Mouse (Mus musculus) thymus, postnatal 0 days (tissue): ENCODE results near the gene Gm45717. TPM values are rescaled to one million over a fixed set of nuclear protein-coding genes. Genes with fewer than 3 reads are reported as not detected.
A peak's percentile ranks its signal among the peaks of the same experiment; 100 is the strongest.
"Not testable (repeated sequence)": the region's sequence is repeated elsewhere in the genome, so short reads cannot be mapped to it uniquely, and the experiment has no call there.

Experiments
- DNase-seq: peaks from one replicate; pipeline ENCODE4 v3.0.0-alpha.2; 2015; ENCODE audit warnings: low spot score
- polyA plus RNA-seq: library from polyadenylated mRNA; unstranded; fragments of >200 nt; fragmentation: Nextera tagmentation; extraction: Ambion mirVana; gene quantifications from 2 replicates; pipeline ENCODE4 v1.2.1, GENCODE M21; 2015

Gene Gm45717
- polyA plus RNA-seq, 1 experiment from 2014 or later, result not detected

DNA sequence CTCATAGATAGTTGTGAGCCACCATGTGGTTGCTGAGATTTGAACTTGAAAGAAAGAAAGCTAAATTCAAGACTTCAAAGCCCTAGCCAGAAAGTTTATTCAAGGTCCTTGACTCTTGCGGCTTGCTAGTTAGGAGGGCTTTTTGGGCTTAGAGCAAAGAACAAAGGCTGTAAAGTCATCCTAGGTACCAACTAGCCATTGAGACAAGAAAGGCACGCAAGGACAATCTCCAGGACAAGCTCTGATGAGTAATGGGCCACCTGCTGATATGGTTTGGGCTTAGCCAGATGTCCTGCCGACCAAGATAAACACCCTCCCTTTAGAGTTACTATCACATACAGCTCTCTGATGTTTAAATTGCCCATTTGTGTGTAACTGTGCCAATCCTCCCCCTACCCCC, 13.0 kb upstream of the Gm45717 start:
- DNase-seq, result not testable (repeated sequence)

DNA sequence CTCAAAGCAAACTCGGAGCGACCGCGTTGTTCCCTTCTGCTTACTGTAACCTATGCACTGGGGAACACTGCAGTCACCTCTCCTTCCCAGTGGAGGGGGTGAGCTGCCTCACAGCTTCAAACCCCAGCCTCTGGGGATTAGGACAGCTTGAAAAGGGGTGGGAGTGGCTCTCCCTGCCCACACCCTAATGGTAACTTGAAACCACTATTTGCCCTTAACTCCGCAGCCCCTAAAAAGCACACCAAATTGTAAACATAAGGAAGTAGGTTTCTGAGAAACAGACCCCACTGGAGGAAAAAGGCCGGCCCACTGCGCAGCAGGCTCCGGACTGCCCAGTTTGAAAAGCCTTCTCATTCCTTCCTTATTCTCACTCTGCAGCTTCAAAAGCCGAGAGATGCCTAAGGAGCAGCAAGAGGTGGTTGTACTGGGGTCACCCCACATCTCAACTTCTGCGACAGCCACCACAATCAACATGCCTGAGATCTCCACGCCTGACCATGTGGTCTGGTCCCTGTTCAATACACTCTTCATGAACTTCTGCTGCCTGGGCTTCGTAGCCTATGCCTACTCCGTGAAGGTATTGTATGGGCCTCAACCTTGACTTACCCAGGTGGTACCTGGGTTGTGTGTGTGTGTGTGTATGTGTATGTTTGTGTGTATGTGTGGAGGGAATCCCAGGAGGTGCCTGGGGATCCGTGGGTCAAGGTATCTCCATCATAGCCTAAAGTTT, 12.3 kb upstream of the Gm45717 start:
- no peak for DNase-seq

DNA sequence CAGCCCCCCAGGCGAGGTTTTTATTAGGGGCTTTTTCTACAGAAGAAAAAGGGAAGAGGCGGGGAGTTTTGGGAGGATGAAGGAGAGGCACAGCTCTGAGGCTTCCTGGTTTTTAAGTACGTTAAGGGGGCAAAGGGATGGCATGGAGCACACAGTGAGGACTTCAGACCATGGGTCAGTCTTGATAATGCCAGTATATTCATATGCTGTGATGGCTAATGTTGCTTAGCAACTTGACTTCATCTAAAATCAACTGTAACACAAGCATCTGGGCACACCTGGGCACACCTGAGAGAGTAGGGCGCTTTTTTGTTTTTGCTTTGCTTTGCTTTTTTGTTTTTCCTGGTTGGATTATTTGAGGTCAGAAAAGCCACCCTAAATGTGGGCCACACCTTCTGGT, 11.2 kb upstream of the Gm45717 start, which contains the start of gene Ifitm1:
Gene Ifitm1, plus strand, starts transcription at position 301 of the 400 bp plus-strand sequence.
- no peak for DNase-seq

DNA sequence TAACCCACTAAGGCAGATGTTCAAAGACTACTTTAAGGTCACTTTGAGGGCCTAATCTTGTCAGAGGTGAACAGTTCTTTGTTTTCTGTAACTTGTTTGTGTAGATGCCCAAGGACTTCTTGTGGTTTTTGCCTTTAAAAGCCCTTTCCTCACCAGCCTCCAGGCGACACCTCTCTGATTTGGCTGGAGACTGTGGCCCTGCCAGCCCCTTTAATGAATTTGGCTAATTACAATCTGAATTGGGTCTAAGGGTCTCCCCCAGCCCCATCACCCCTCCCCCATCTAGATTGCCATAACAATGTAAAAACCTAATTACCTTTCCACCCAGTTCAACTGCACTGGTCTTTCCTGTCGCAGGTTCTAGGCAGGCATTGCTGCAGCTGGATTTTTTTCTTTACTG, 7.0 kb upstream of the Gm45717 start:
- DNase-seq, result no peak

GRCm38 (mm10) chr7:140961416-140961815, 5.7 kb upstream of the Gm45717 start:
- DNase-seq, result no peak

GRCm38 (mm10) chr7:140960026-140960425, 4.3 kb upstream of the Gm45717 start:
- DNase-seq, result no peak

DNA sequence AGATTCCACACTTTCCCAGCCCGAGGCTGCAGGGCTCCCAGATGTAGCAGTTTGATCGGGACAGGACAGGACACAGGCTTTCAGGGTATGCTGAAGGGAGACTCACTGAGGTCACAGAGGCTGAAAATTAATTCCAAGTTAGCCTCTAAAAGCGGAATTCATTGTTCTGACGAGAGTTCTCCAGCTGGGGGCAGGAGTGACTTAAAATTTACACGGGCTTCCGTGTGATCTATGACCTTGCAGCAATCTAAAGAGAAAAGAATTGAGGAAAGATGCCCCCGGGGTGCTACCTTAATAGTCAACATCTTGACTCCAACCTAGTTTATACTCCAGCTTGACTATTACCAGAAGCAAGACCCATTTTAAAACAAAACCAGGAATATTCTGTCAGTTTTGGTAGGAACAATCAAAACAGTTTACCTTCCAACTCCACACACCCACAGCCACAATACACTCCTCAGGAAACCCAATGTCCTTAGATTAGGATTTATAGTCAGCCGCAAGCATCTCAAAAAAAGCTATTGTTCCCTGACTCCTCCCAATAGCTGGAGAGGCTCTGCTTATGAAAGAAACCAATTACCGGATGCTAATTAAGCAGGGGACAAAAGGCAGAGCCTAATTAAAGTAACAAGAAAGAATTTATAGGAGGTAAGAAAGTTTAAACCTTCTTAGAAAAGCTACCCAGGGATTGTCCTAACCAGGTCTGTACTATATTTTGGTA, 3.6 kb upstream of the Gm45717 start:
- DNase-seq, result peak; percentile 57

DNA sequence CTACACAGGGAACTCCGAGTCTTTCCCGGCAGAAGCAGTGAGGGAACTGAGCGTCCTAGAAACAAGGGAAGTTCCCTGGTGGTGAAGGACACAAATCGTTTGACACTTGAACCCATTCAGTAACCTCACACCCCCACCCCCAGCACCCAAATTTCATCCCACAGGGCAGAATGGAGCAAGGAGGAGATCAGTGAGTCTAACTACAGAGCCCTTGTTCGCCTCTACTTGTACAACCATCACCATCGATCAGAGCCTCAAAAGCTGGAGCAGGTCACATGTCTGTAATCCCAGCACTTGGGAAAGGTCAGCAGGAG, 776 bp upstream of the Gm45717 start:
- no peak for DNase-seq

DNA sequence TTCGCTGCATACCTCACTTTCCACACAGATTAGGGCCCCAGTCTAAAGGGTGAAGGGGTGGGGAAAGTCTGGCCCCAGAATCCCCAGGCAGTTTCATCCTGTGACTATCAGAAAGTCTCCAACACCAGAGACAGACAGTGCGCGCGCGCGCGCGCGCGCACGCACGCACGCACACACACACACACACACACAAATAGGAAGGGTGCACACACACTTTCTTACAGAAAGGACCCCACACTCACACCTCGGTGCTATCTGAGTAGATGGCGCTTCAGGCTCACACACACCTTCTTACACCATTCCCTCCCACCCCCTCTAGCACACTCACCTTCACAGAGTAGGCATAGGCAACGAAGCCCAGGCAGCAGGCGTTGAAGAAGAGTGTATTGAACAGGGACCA, 395 bp downstream of the Gm45717 start:
- peak; percentile 26 for DNase-seq

DNA sequence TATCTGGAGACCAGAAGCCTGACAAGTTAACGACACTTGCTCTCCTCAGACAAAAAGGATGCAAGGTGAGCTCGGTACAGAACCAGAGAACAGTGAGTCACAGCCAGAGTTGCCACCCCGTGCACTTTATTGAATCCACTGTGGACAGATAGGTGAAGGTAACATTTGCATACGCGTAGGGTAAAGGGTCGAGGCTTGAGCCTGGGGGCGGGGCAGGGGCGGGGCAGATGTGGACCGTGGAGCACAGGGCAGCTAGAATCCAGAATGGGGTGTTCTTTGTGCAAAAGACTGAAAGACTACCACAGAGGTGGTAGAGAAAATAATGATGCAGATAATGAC, 1.0 kb downstream of the Gm45717 start:
- no peak for DNase-seq

- no peak for DNase-seq
Measured at GRCm38 (mm10) chr7:140953800-140954732, 1.7 kb downstream of the Gm45717 start.

- DNase-seq, result no peak
Measured at GRCm38 (mm10) chr7:140953133-140953532, 2.6 kb downstream of the Gm45717 start.

DNA sequence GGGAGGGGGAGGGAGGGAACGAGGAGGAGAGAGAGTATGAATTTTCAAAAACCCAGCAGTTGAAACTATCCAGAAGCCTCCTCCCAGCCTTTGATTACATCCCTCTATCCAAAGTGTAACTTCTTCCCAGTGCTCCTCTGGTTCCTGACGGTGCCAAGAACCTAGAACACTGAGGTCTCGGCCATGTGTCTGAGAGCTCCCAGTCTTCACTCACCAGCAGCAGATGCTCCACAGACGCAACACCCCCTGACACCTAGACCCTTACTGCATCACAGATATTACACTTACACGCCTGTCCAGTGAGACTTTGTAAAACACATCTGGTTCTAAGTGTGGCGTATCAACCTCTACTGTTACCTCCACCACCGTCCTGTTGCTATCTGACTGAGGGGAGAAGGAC, 3.3 kb downstream of the Gm45717 start:
- DNase-seq, result no peak

DNA sequence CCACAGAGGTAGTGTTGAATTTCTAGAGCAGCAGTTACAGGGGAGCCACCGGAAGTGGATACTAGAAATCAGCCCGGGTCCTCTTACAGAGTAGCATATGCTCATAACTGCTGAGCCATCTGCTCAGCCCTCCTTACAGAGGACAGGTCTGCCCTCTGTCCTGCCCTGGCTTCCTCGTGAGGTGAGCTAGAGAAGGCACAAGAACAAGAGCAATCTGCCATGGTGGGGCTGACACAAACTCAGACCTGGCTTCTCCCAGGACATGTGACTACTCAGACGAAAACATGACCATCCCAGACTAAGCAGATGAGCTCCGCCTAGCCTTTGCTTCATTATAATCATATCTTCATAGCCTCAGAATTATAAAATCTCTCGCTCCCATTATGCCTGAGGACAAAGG, 4.0 kb downstream of the Gm45717 start:
- DNase-seq, result no peak

DNA sequence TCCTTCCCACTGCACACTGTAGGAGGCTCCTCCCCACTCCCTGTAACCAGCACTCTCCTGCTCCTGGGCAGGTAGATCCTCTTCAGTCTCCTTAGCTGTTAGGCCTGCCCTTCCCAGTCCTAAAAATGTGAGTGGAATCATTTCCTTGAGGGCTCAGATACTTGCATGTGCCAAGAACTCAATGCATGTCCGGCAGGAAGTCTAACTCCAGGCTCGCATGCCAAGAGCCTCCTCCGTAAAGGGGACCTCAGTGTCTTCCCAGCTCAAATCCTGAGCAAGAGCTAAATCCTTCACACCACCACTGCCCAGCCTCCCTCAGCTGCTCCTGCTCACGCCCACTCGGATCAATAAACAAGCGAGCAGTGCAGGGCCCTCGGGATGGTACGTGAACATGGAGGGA, 4.7 kb downstream of the Gm45717 start:
- DNase-seq, result no peak

DNA sequence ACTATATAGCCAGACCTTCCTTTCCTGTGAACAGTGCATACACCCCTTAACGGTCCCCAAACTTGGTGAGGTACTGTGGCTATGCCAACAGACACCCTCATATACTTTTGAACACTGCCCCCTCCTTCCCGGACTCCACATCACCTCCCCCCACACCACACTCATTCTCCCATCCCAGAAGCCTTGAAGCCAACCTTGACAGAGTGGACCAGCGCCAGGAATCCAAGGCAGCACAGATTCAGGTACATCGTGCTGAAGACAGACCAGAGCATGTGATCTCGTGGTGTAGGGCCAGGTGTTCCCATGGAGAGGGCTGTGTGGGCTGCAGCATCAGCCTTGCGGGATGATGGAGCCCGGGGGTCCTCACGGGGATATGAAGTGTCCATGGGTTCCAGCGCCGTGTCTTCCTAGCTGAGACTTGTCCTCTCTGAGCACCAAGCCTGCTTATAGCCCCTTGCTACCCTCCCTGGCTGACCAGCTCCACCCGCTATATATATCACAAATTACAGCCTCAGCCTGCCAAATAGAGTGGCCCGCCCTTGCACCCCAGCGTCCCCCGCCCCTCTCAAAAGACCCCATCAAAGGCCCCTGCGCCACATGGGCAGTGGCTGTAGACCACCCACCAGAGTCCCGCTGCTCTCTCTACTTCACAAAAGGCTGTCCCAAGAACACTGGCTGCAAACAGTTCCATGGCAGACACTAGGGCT, 5.8 kb downstream of the Gm45717 start, which contains the start of gene Ifitm5:
Gene Ifitm5, minus strand, starts transcription at position 468 of the 707 bp plus-strand sequence.
- no peak for DNase-seq

GRCm38 (mm10) chr7:140949255-140949654, 6.5 kb downstream of the Gm45717 start:
- DNase-seq, result no peak

- DNase-seq, result no peak
Measured at GRCm38 (mm10) chr7:140948161-140948560, 7.6 kb downstream of the Gm45717 start.

DNA sequence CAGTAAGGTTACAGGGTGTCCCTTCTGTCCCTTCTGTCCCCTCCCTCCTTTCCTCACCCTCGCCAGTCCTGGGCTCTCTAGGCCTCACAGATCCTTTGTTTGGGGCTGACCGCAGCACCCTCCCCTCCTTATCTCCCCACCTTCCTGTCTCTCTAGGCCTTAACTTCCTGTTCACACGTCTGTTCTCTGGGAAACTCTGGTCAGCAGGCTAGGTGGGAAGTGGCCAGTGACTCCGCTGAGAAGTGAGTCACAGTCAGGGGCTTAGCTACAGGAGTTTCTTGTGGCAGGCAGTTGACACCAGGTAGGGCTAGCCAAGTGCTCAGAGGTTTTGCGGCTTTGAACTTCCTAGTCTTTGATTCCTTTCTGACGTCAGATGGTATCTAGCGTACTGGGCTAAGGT, 8.8 kb downstream of the Gm45717 start:
- peak; percentile 61 for DNase-seq

DNA sequence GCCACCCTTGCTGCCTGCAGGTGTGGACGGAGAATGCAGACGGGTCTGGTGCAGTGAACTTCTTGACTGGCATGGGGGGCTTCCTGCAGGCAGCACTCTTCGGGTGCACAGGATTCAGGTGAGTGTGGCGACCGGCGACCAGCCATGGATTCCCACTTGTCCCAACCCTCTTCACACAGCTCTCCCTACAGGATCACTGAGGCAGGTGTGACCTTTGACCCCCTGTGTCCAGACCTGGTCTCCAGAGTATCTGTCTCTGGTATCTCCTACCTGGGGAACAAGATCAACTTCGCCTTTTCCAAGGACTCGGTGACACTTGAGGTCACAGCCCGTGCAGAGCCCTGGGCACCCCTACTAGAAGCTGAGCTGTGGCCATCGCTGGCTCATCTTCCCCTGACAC, 9.4 kb downstream of the Gm45717 start:
- DNase-seq, result no peak

GRCm38 (mm10) chr7:140945247-140945646, 10.5 kb downstream of the Gm45717 start:
- no peak for DNase-seq
